Mouse (Mus musculus) small intestine, adult 2 months (tissue): Measurements from ENCODE around the gene Gtf3c3.

Experiments used
- CTCF ChIP-seq: fragments of 200-500 bp; IDR thresholded peaks from 2 replicates; pipeline ENCODE4 v1.5.1; 2012; ENCODE audit warnings: low read depth, mild to moderate bottlenecking, control low read depth, inconsistent platforms, low read length, moderate library complexity, mixed read lengths; ENCODE audit not compliant: insufficient replicate concordance, insufficient read length; ENCODE audit errors: extremely low read depth
- POLR2A ChIP-seq: fragments of 200-500 bp; IDR thresholded peaks from 2 replicates; pipeline ENCODE4 v1.6.1; 2012; ENCODE audit warnings: low read depth, mild to moderate bottlenecking, control low read depth, inconsistent platforms, low read length, moderate library complexity

GRCm38 (mm10) chr1:54439080-54439476, 307 bp upstream of the Gtf3c3 start:
- TF ChIP-seq POLR2A (no peak), CTCF (no peak)
